Comparison of ENCODE assay signal across 8 mouse cellular contexts in the genomic region with DNA sequence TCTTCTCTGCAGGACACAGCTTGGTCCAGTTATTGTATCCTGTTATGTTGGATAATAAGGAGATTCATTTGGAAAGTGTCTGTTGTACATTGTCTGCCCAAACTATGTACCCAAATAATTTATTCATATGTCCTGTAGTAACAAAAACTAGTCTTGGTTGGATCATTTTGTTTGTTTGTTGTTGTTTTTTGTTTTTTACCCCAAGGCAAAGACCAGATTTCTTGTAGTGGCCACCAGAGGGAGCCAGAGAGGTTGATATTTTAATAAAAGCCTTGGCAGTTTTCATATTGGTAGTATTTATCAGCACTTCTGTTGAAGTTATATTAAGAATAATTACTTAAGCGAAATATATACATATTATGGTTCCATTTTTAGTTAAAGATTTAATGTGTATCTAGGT. TPM values are rescaled to one million over a fixed set of nuclear protein-coding genes. Genes with fewer than 3 reads are reported as not detected.
DNase-seq lines count a peak whose midpoint lies in the region; ATAC-seq and TF ChIP-seq lines count a peak whose summit lies in the region.

No protein-coding gene starts in this region.

- no peak for ATAC-seq in midbrain, embryonic 11.5 days (ENCODE audit: low FRiP score)
- ATAC-seq in Patski, result no peak

- POLR2A ChIA-PET in Patski (lab: Charles Lee), result no interaction called here

- H3K4me3 ChIP-seq in midbrain, embryonic 11.5 days (ENCODE audit: low read depth, low read length), result no peak overlapping the region
- H3K4me3 ChIP-seq in midbrain, embryonic 10.5 days, result no peak overlapping the region

- CTCF ChIA-PET in Patski (lab: Charles Lee), result interaction anchor here (0.5 to 2.2 kb wide), 5 partner anchors 9 to 80 kb away, joined by 3 to 11 read pairs (median 3); no protein-coding TSS in a partner anchor

- no peaks in the 10 kb centered on the region for H3K9me3 ChIP-seq in midbrain, embryonic 11.5 days (ENCODE audit: control insufficient read depth, low read length)
- no peaks in the 10 kb centered on the region for H3K9me3 ChIP-seq in midbrain, embryonic 10.5 days (replicated peaks)

- no peaks in the 10 kb centered on the region for H3K27me3 ChIP-seq in midbrain, embryonic 11.5 days (ENCODE audit: control insufficient read depth, insufficient read depth, low read length)
- H3K27me3 ChIP-seq in midbrain, embryonic 10.5 days (ENCODE audit: low read depth, poor library complexity, severe bottlenecking), result no peaks in the 10 kb centered on the region
- no peaks in the 10 kb centered on the region for H3K27me3 ChIP-seq in Patski

- peak; percentile 37 to 64 for DNase-seq in heart, postnatal 14 days
- no peak for DNase-seq in heart, postnatal 25 days (ENCODE audit: low spot score)
- DNase-seq in midbrain, embryonic 11.5 days (ENCODE audit: low spot score, missing footprints), result peak; percentile 86
- no peak for DNase-seq in midbrain, embryonic 10.5 days (ENCODE audit: low spot score)
- DNase-seq in Patski (ENCODE audit: low read depth, low spot score), result no peak
- DNase-seq in lung, postnatal 10 days, result peak; percentile 40
- no peak for DNase-seq in left cerebral cortex, adult 8-10 months (ENCODE audit: low spot score in 2 of 2)
- no peak for DNase-seq in frontal cortex, postnatal 14 days (ENCODE audit: low spot score in 2 of 2)

- H3K27ac ChIP-seq in midbrain, embryonic 11.5 days (ENCODE audit: low read depth, low read length), result no peak overlapping the region
- no peak overlapping the region for H3K27ac ChIP-seq in midbrain, embryonic 10.5 days (replicated peaks)

- intact Hi-C loops in heart, postnatal 14 days (cut with DNase I), result loop anchor here (2.0 kb wide), 1 partner anchor 63 kb away; no protein-coding TSS in a partner anchor
- intact Hi-C loops in heart, postnatal 25 days (cut with DNase I), result loop anchor here (2.0 kb wide), 1 partner anchor 63 kb away; no protein-coding TSS in a partner anchor

- no peak overlapping the region for H3K9ac ChIP-seq in midbrain, embryonic 11.5 days (ENCODE audit: low read length)

- in situ Hi-C loops in Patski (cut with MboI; ENCODE audit: low pct_unique_long_range_greater_than_20kb), result loop anchor here (5.0 kb wide), 1 partner anchor 33 kb away; no protein-coding TSS in a partner anchor

- no peaks in the 10 kb centered on the region for H3K36me3 ChIP-seq in midbrain, embryonic 11.5 days (ENCODE audit: control insufficient read depth, insufficient read depth, low read length)
- 0 out of 2 replicates have a peak, but pooled peaks cover 2% of the 10 kb centered on the region for H3K36me3 ChIP-seq in midbrain, embryonic 10.5 days

- no peaks in the 10 kb centered on the region for H3K4me1 ChIP-seq in midbrain, embryonic 11.5 days (ENCODE audit: control insufficient read depth, insufficient read depth, low read length)
- peaks cover 24% of the 10 kb centered on the region for H3K4me1 ChIP-seq in midbrain, embryonic 10.5 days

- 10% methylated on average over 1 of the region's 1 CpGs for WGBS in midbrain, embryonic 11.5 days
- WGBS in midbrain, embryonic 10.5 days, result 21% methylated on average over 1 of the region's 1 CpGs

- H3K4me2 ChIP-seq in midbrain, embryonic 11.5 days, result no peak overlapping the region

- TF ChIP-seq CTCF in Patski (IDR thresholded peaks at IDR 0.05), result peak; percentile 50

RNA-seq across cellular contexts. Expression of gene Uaca, which starts 25.0 kb away (rescaled TPM):
- total RNA-seq in heart, postnatal 14 days (2021), result 10 to 100 TPM; 40.9 to 42.7 TPM
- 10 to 100 TPM; 44.6 to 50.0 TPM for total RNA-seq in heart, postnatal 25 days (2021)
- 26.7 and 27.9 TPM in 2 replicates for polyA plus RNA-seq in midbrain, embryonic 11.5 days (2014; fragmentation: Nextera tagmentation; extraction: Ambion mirVana)
- polyA plus RNA-seq in midbrain, embryonic 10.5 days (2016; fragmentation: Nextera tagmentation; extraction: Ambion mirVana), result 33.1 and 37.0 TPM in 2 replicates
- 16.3 TPM for polyA plus RNA-seq in Patski (2021)
- total RNA-seq in left cerebral cortex, adult 8-10 months (2022), result 10 to 100 TPM in 1 of 4 experiments, 1 to 10 TPM in 3; 6.8 to 10.6 (median 7.5) TPM

Comparison
In these comparisons a context has a peak if more than half of its experiments do, and no peak if none do; other contexts are left out.
1. DNase-seq: peak in heart, postnatal 14 days (2 of 2), midbrain, embryonic 11.5 days (single experiment) and lung, postnatal 10 days (single experiment); none in heart, postnatal 25 days (single experiment), midbrain, embryonic 10.5 days (single experiment), Patski (single experiment), left cerebral cortex, adult 8-10 months (0 of 2) and frontal cortex, postnatal 14 days (0 of 2).